Mouse (Mus musculus): ENCODE results near the gene Cxadr.

GRCm38 (mm10) chr16:78268167-78268566 is 33.1 kb upstream of the Cxadr start:
- no peak for TF ChIP-seq CTCF (IDR thresholded peaks at IDR 0.05 in 2 of 3, conservative IDR thresholded peaks at IDR 0.05 in 1 of 3; ENCODE audit: control insufficient read depth in 1 of 3, insufficient read depth in 1 of 3, low read depth in 2 of 3, low read length in 3 of 3, poor library complexity in 1 of 3, severe bottlenecking in 1 of 3)
- TF ChIP-seq UBTF (IDR thresholded peaks at IDR 0.05; ENCODE audit: borderline replicate concordance, insufficient read depth, low read depth, low read length) = no peak
- TF ChIP-seq POLR2A (IDR thresholded peaks at IDR 0.05; ENCODE audit: control insufficient read depth in 1 of 2, insufficient read depth in 1 of 2, low read depth in 1 of 2, low read length in 2 of 2, poor library complexity in 1 of 2) = no peak
- TF ChIP-seq JUND (IDR thresholded peaks at IDR 0.05; ENCODE audit: low read depth, low read length) = no peak
- TF ChIP-seq TCF12 (IDR thresholded peaks at IDR 0.05; ENCODE audit: low read depth, low read length) = no peak
- no peak for TF ChIP-seq MAX (IDR thresholded peaks at IDR 0.05; ENCODE audit: low read length)
- TF ChIP-seq ZMIZ1 (IDR thresholded peaks at IDR 0.05; ENCODE audit: low read depth, low read length) = no peak
- no peak for TF ChIP-seq EP300 (IDR thresholded peaks at IDR 0.05; ENCODE audit: low read depth in 1 of 2, low read length in 2 of 2)
- TF ChIP-seq E2F4 (IDR thresholded peaks at IDR 0.05; ENCODE audit: borderline replicate concordance, low read depth, low read length) = no peak
- no peak for TF ChIP-seq GATA1 (IDR thresholded peaks at IDR 0.05; ENCODE audit: low read depth, low read length)
- no peak for TF ChIP-seq ZKSCAN1 (IDR thresholded peaks at IDR 0.05; ENCODE audit: low read depth, low read length)
- no peak for TF ChIP-seq NRF1 (IDR thresholded peaks at IDR 0.05; ENCODE audit: insufficient read depth, low read depth, low read length, poor library complexity, severe bottlenecking)
- no peak for TF ChIP-seq MAZ (IDR thresholded peaks at IDR 0.05; ENCODE audit: low read depth, low read length)
